Mouse (Mus musculus) liver, embryonic 11.5 days (tissue): Measurements from ENCODE around the gene Dhx40. TPM values are rescaled to one million over a fixed set of nuclear protein-coding genes. Genes with fewer than 3 reads are reported as not detected.

Source experiments
- ATAC-seq: fragments of 200-750 bp; cut with Nextera tagmentation; replicated peaks from 2 replicates; pipeline ENCODE4 v1.8.0; 2017; ENCODE audit warnings: moderate number of reproducible peaks, mild to moderate bottlenecking, moderate TSS enrichment, moderate library complexity; ENCODE audit not compliant: low FRiP score
- DNase-seq: peaks from one replicate; pipeline ENCODE4 v3.0.0-alpha.2; 2017; ENCODE audit warnings: low spot score
- H3K27ac ChIP-seq: fragments of 300-500 bp; sonication (generic); 2 replicates; pipeline ENCODE4 v1.5.1; 2014; ENCODE audit warnings: mild to moderate bottlenecking, low read depth, low read length, control low read depth
- H3K27me3 ChIP-seq: fragments of 300-500 bp; sonication (generic); replicated peaks from 2 replicates; pipeline ENCODE4 v1.6.1; 2014; ENCODE audit warnings: low read length, mixed read lengths; ENCODE audit not compliant: control insufficient read depth, insufficient read depth
- H3K36me3 ChIP-seq: fragments of 300-500 bp; sonication (generic); 2 replicates; pipeline ENCODE4 v1.6.1; 2014; ENCODE audit warnings: mild to moderate bottlenecking, low read length, moderate library complexity, mixed read lengths; ENCODE audit not compliant: control insufficient read depth, insufficient read depth
- H3K4me1 ChIP-seq: fragments of 300-500 bp; sonication (generic); replicated peaks from 2 replicates; pipeline ENCODE4 v1.6.1; 2014; ENCODE audit warnings: low read length, mixed read lengths; ENCODE audit not compliant: control insufficient read depth, insufficient read depth
- H3K4me2 ChIP-seq: fragments of 300-500 bp; sonication (generic); 2 replicates; pipeline ENCODE4 v1.6.1; 2014; ENCODE audit warnings: mild to moderate bottlenecking, control low read depth, moderate library complexity
- H3K4me3 ChIP-seq: fragments of 300-500 bp; sonication (generic); 2 replicates; pipeline ENCODE4 v1.5.1; 2014; ENCODE audit warnings: low read depth, low read length, control low read depth
- H3K9ac ChIP-seq: fragments of 300-500 bp; sonication (generic); 2 replicates; pipeline ENCODE4 v1.6.1; 2014; ENCODE audit warnings: low read depth, low read length, control low read depth
- H3K9me3 ChIP-seq: fragments of 300-500 bp; sonication (generic); 2 replicates; pipeline ENCODE4 v1.6.1; 2016; ENCODE audit warnings: low read length, inconsistent platforms, mixed read lengths; ENCODE audit not compliant: control insufficient read depth
- WGBS: fragments of 180-500 bp; shearing (Covaris S2); extraction: QIAGEN DNeasy Blood & Tissue Kit; methylation state at CpG from one replicate; pipeline ENCODE4 v1.1.7; 2014; 5-methylcytosine and 5-hydroxymethylcytosine counted together
- polyA plus RNA-seq: library from polyadenylated mRNA; unstranded; fragments of >200 nt; fragmentation: Nextera tagmentation; extraction: Ambion mirVana; gene quantifications from 2 replicates; pipeline ENCODE4 v1.2.1, GENCODE M21; 2014

Dhx40 gene
- polyA plus RNA-seq = 15.4 and 16.4 TPM in 2 replicates

DNA sequence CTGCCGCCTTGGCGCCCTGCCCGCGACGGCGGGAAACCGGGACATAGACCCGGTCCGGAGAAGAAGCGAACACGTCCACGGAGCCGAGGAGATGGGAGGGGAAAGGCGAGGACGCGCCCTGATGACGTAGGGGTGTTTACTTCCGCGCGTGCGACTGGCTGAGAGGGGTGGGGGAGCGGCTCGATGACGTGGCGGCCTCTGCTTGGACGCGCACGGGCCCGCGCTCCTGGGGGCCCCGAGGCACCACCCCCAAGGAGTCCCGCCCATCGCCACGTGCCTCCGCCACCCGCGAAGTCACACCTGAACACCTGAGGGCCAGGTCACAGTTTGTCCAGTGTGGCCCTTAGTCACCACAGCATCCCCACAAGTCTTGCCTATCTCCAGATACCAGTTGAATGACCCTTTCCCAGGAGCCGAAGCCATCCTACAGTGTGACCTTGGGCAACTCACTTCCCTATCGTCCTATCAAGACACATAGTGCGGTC, at the start of gene Dhx40:
Gene Dhx40, minus strand, starts transcription at position 242 of the 485 bp plus-strand sequence.
- H3K9ac ChIP-seq = peak within 1 kb of the TSS; percentile 65
- peak within 1 kb of the TSS; percentile 89 for H3K4me3 ChIP-seq
- no peaks in the 10 kb centered on the region for H3K27me3 ChIP-seq
- DNase-seq = peak; percentile 90
- H3K9me3 ChIP-seq = no peaks in the 10 kb centered on the region
- peak within 1 kb of the TSS; percentile 68 for H3K4me2 ChIP-seq
- 4% methylated on average over 40 of the region's 40 CpGs for WGBS
- no peaks in the 10 kb centered on the region for H3K36me3 ChIP-seq
- no peaks in the 10 kb centered on the region for H3K4me1 ChIP-seq
- peak within 1 kb of the TSS; percentile 40 for H3K27ac ChIP-seq
- ATAC-seq = peak; percentile 94

GRCm38 (mm10) chr11:86855639-86856425, 48.3 kb upstream of the Dhx40 start:
- Histone ChIP-seq H3K9ac (no peak overlapping the region), H3K4me1 (no peaks in the 10 kb centered on the region), H3K4me3 (no peak overlapping the region), H3K27me3 (no peaks in the 10 kb centered on the region), H3K9me3 (no peaks in the 10 kb centered on the region), H3K4me2 (no peak overlapping the region), H3K27ac (no peak overlapping the region), H3K36me3 (no peaks in the 10 kb centered on the region)
- WGBS = 77% methylated on average over 12 of the region's 12 CpGs
- DNase-seq (no peak), ATAC-seq (no peak)

GRCm38 (mm10) chr11:86853081-86853480, 45.5 kb upstream of the Dhx40 start:
- Histone ChIP-seq H3K9me3 (no peaks in the 10 kb centered on the region), H3K27ac (no peak overlapping the region), H3K4me2 (no peak overlapping the region), H3K4me3 (no peak overlapping the region), H3K4me1 (no peaks in the 10 kb centered on the region), H3K9ac (no peak overlapping the region), H3K36me3 (no peaks in the 10 kb centered on the region), H3K27me3 (no peaks in the 10 kb centered on the region)
- no peak for DNase-seq
- ATAC-seq = no peak
- 74% methylated on average over 3 of the region's 3 CpGs for WGBS

- DNase-seq (no peak), ATAC-seq (no peak)
- H3K4me2 ChIP-seq = no peak overlapping the region
- H3K9me3 ChIP-seq = no peaks in the 10 kb centered on the region
- H3K27ac ChIP-seq = no peak overlapping the region
- H3K4me3 ChIP-seq = no peak overlapping the region
- H3K9ac ChIP-seq = no peak overlapping the region
- no peaks in the 10 kb centered on the region for H3K36me3 ChIP-seq
- no peaks in the 10 kb centered on the region for H3K4me1 ChIP-seq
- H3K27me3 ChIP-seq = no peaks in the 10 kb centered on the region
- 67% methylated on average over 13 of the region's 13 CpGs for WGBS
Measured at GRCm38 (mm10) chr11:86852534-86853054, 45.0 kb upstream of the Dhx40 start.

GRCm38 (mm10) chr11:86851714-86852533, 44.4 kb upstream of the Dhx40 start:
- 52% methylated on average over 7 of the region's 7 CpGs for WGBS
- no peak overlapping the region for H3K9ac ChIP-seq
- ATAC-seq (no peak), DNase-seq (no peak)
- no peaks in the 10 kb centered on the region for H3K36me3 ChIP-seq
- no peak overlapping the region for H3K27ac ChIP-seq
- H3K4me1 ChIP-seq = no peaks in the 10 kb centered on the region
- no peak overlapping the region for H3K4me2 ChIP-seq
- H3K27me3 ChIP-seq = no peaks in the 10 kb centered on the region
- H3K9me3 ChIP-seq = no peaks in the 10 kb centered on the region
- no peak overlapping the region for H3K4me3 ChIP-seq

GRCm38 (mm10) chr11:86851234-86851671, 43.7 kb upstream of the Dhx40 start:
- H3K4me2 ChIP-seq = no peak overlapping the region
- no peaks in the 10 kb centered on the region for H3K36me3 ChIP-seq
- no peaks in the 10 kb centered on the region for H3K4me1 ChIP-seq
- DNase-seq = no peak
- no peak for ATAC-seq
- no peak overlapping the region for H3K4me3 ChIP-seq
- H3K9me3 ChIP-seq = no peaks in the 10 kb centered on the region
- H3K9ac ChIP-seq = no peak overlapping the region
- WGBS = 61% methylated on average over 7 of the region's 7 CpGs
- H3K27ac ChIP-seq = no peak overlapping the region
- H3K27me3 ChIP-seq = no peaks in the 10 kb centered on the region

DNA sequence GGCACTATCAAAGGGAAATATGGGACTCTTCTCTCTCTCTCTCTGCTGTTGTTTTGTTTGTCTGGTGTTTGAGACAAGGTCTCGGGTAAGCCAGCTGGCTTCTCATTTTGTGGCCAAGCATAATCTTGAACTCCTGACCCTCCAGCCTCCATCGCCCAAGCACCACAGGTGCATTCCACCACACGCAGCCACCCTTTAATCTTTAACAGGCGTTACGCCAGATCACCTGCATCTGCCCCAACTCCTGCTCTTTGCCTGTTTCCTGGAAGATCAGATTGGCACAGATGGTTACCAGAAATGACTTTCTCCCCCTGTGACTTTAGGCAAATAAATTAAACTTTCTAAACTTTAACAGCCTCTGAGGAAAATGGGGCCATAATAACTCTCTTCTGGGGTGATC, 36.3 kb upstream of the Dhx40 start:
- WGBS = 73% methylated on average over 5 of the region's 5 CpGs

DNA sequence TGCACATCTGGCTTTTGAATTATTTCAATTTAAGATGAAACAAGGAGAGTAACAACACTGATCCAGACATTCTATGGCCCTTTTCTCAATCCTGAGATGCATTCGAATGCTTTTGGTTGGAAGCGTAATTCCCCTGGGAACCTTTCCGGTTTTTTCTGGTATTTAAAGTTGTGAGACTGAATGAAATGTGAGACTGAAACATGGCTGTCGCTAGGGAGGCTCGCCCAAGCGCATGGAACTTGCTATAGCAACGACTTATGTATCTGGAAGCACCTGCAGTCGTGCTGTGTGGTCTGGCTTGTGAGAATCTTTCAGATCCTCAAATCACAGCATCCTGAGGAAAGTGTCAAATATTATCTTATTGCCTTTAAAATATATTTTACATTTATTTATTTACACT, 33.7 kb upstream of the Dhx40 start:
- Histone ChIP-seq H3K27ac (no peak overlapping the region), H3K27me3 (no peaks in the 10 kb centered on the region)
- no peak for DNase-seq

More for the DNA sequence above, 36.3 kb upstream of the Dhx40 start:
- H3K27me3 ChIP-seq = no peaks in the 10 kb centered on the region
- no peak overlapping the region for H3K27ac ChIP-seq
- no peaks in the 10 kb centered on the region for H3K36me3 ChIP-seq
- ATAC-seq (no peak), DNase-seq (no peak)
- no peaks in the 10 kb centered on the region for H3K9me3 ChIP-seq
- H3K4me2 ChIP-seq = no peak overlapping the region
- H3K4me3 ChIP-seq = no peak overlapping the region
- no peaks in the 10 kb centered on the region for H3K4me1 ChIP-seq
- no peak overlapping the region for H3K9ac ChIP-seq

More for the DNA sequence above, 33.7 kb upstream of the Dhx40 start:
- no peak for ATAC-seq
- no peaks in the 10 kb centered on the region for H3K4me1 ChIP-seq
- H3K36me3 ChIP-seq = no peaks in the 10 kb centered on the region
- H3K4me3 ChIP-seq = no peak overlapping the region
- H3K4me2 ChIP-seq = no peak overlapping the region
- no peak overlapping the region for H3K9ac ChIP-seq
- H3K9me3 ChIP-seq = no peaks in the 10 kb centered on the region
- 84% methylated on average over 8 of the region's 8 CpGs for WGBS
